Mouse (Mus musculus): ENCODE data around the gene Txnrd3.

DNA sequence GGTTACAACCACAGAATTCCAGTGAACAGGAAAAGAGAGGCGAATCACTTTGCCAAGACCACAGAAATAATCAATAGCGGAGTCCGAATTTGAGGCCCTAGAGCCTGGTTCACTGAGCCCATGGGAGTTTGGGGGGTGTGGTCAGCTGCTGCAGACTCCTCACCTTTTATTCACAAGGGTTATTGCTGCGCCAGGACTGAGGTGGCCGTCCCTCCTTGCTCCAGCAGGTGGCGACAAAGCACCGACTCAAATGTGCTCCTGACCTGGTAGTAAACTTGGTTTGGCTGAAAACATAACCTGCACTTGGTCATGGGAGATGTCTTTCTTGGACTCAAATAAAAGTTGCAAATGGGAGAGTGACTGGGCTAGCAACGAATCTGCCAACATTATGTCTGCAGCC is 36.4 kb downstream of the Txnrd3 start:
- TF ChIP-seq CTCF (conservative IDR thresholded peaks at IDR 0.05; ENCODE audit: low read length) (peak; percentile 86), POU5F1 (IDR thresholded peaks at IDR 0.05; ENCODE audit: borderline replicate concordance, low read length) (no peak), NANOG (IDR thresholded peaks at IDR 0.05; ENCODE audit: borderline replicate concordance, low read length) (no peak)
